Mouse (Mus musculus): ENCODE results near the gene Tinagl1. TPM values are rescaled to one million over a fixed set of nuclear protein-coding genes. Genes with fewer than 3 reads are reported as not detected.

Tinagl1 gene
- polyA plus RNA-seq, 1 experiment from 2014 or later: 123 TPM

DNA sequence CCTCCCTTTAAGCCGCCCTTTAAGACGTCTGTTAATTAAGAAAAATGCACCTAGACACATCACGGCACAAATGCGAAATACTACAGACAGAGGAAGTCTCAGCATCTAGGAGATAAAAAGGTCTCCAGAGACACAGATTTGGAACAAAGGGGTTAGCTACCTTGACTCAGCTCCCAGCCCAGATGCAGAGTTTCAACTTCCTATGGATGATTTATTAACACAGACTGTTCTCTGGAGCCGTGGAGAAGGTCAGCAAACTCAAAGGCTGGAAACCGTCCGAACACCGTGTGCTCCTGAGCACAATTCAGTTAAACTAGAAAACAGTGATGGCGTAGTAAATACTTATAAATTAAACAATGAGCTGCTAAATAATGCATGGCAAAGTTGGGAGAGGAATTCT is 17.3 kb upstream of the Tinagl1 start:
- TF ChIP-seq CTCF (IDR thresholded peaks at IDR 0.05; ENCODE audit: low read depth): no peak
- Histone ChIP-seq H3K4me3 (replicated peaks; ENCODE audit: low read depth, low read length) (no peak overlapping the region), H3K4me2 (ENCODE audit: low read length) (no peak overlapping the region), H3K27me3 (ENCODE audit: insufficient read depth, low read length) (no peaks in the 10 kb centered on the region), H3K9ac (ENCODE audit: low read depth, low read length) (no peak overlapping the region), H3K4me1 (replicated peaks; ENCODE audit: insufficient read depth, low read length) (no peaks in the 10 kb centered on the region), H3K36me3 (ENCODE audit: insufficient read depth, low read length) (no peaks in the 10 kb centered on the region), H3K27ac (no peak overlapping the region), H3K9me3 (replicated peaks; ENCODE audit: low read length) (no peaks in the 10 kb centered on the region)
- WGBS: 12% methylated on average over 9 of the region's 9 CpGs
- no peak for ATAC-seq (replicated peaks; ENCODE audit: low FRiP score, low read depth)
- peak; percentile 75 for DNase-seq (ENCODE audit: low spot score)

DNA sequence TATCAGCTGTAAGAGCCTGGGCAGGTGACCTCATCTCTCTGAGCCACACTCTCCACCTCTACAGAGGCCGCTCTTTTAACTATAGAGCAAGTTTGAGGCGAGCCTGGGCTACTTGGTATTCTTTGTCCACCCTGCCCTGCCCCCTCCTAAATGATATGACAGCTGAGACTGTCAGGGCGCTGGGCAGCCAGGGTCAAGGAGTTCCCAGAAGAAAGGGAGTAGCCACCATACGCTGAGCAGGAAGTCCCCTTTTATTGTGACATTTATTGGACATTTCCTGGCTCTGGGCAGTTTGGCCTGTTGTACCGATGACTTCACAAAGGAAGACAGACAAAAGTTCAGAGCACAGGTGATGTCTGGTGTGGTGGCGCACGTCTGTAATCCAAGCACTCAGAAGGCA is 14.7 kb upstream of the Tinagl1 start:
- WGBS: 54% methylated on average over 7 of the region's 7 CpGs
- Histone ChIP-seq H3K36me3 (ENCODE audit: insufficient read depth, low read length) (no peaks in the 10 kb centered on the region), H3K4me3 (replicated peaks; ENCODE audit: low read depth, low read length) (no peak overlapping the region)

DNA sequence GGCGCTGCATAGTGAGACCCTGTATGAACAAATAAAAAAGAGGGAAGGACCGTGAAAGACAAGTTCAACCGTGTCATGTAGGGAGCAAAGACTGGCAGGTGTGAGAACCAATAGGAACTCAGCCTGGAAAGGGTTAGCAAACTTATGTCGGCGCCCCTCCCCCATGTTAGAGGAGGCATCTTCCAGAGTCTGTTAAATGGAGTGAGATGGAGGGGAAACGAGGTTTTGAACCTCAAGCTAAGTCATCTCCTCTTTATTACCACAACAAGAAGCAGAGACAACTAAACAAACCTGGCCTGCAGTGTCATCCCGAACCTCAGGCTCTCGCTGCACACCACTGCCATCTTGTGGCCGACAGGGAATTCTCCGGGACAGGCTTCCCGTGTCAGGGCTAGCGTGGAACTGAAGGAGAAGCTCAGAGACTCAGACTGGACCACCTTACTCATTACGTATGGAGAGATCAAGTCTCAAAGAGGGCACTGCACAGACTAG is 13.9 kb upstream of the Tinagl1 start:
- Histone ChIP-seq H3K27ac (no peak overlapping the region), H3K4me3 (replicated peaks; ENCODE audit: low read depth, low read length) (no peak overlapping the region), H3K4me2 (ENCODE audit: low read length) (no peak overlapping the region), H3K27me3 (ENCODE audit: insufficient read depth, low read length) (no peaks in the 10 kb centered on the region), H3K9ac (ENCODE audit: low read depth, low read length) (no peak overlapping the region), H3K36me3 (ENCODE audit: insufficient read depth, low read length) (no peaks in the 10 kb centered on the region), H3K4me1 (replicated peaks; ENCODE audit: insufficient read depth, low read length) (no peaks in the 10 kb centered on the region), H3K9me3 (replicated peaks; ENCODE audit: low read length) (no peaks in the 10 kb centered on the region)
- peak; percentile 52 for ATAC-seq (replicated peaks; ENCODE audit: low FRiP score, low read depth)
- peak; percentile 99 for TF ChIP-seq CTCF (IDR thresholded peaks at IDR 0.05; ENCODE audit: low read depth)
- peak; percentile 95 for DNase-seq (ENCODE audit: low spot score)
- WGBS: 4% methylated on average over 13 of the region's 13 CpGs

More for the DNA sequence above, 14.7 kb upstream of the Tinagl1 start:
- no peak overlapping the region for H3K9ac ChIP-seq (ENCODE audit: low read depth, low read length)
- no peaks in the 10 kb centered on the region for H3K27me3 ChIP-seq (ENCODE audit: insufficient read depth, low read length)
- DNase-seq (ENCODE audit: low spot score) (no peak), ATAC-seq (replicated peaks; ENCODE audit: low FRiP score, low read depth) (no peak)
- TF ChIP-seq CTCF (IDR thresholded peaks at IDR 0.05; ENCODE audit: low read depth): no peak
- H3K9me3 ChIP-seq (replicated peaks; ENCODE audit: low read length): no peaks in the 10 kb centered on the region
- H3K4me2 ChIP-seq (ENCODE audit: low read length): no peak overlapping the region
- H3K27ac ChIP-seq: no peak overlapping the region
- H3K4me1 ChIP-seq (replicated peaks; ENCODE audit: insufficient read depth, low read length): no peaks in the 10 kb centered on the region

DNA sequence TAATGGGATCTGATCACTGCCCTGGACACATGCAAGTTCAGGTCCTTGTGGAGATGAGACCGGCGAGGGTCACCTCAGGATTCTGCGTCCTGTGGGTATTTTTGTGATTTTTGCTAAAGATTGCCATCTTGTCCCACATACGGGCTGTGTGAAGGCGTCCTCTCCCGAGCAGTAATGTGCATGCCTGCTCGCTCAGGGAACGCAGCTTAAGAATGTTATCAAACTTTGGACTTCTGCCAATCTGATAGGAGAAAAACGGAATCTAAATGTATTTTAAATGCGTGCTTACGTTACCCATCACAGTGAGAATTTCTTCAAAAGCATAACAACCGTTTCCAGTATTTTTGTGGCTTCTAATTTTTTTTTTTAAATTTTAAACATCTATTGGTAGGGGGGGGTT is 12.0 kb upstream of the Tinagl1 start:
- H3K4me3 ChIP-seq (replicated peaks; ENCODE audit: low read depth, low read length): no peak overlapping the region
- no peaks in the 10 kb centered on the region for H3K4me1 ChIP-seq (replicated peaks; ENCODE audit: insufficient read depth, low read length)
- H3K27me3 ChIP-seq (ENCODE audit: insufficient read depth, low read length): no peaks in the 10 kb centered on the region
- 52% methylated on average over 12 of the region's 12 CpGs for WGBS
- no peak overlapping the region for H3K27ac ChIP-seq
- no peak overlapping the region for H3K4me2 ChIP-seq (ENCODE audit: low read length)
- no peaks in the 10 kb centered on the region for H3K36me3 ChIP-seq (ENCODE audit: insufficient read depth, low read length)
- no peaks in the 10 kb centered on the region for H3K9me3 ChIP-seq (replicated peaks; ENCODE audit: low read length)
- ATAC-seq (replicated peaks; ENCODE audit: low FRiP score, low read depth) (no peak), DNase-seq (ENCODE audit: low spot score) (no peak)
- TF ChIP-seq CTCF (IDR thresholded peaks at IDR 0.05; ENCODE audit: low read depth): no peak
- no peak overlapping the region for H3K9ac ChIP-seq (ENCODE audit: low read depth, low read length)

DNA sequence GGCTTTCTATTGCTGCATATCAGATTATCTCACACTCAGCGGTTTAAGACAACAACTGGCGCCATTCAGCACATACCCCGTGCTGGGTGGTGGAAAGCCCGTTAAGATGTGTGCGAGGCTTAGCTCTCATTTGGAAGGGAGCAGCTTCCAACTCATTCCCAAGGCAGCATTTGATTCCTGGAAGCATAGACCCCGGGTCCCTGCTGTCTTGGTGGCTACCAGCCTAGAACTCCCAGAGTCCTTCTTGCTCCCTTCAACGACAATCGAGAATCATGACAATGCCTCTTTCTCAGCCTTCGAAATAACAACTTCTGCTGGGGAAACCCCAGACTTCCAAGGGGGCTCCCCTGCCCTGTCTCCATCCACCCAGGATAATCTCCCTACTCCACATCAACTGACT is 11.5 kb upstream of the Tinagl1 start:
- Histone ChIP-seq H3K9me3 (replicated peaks; ENCODE audit: low read length) (no peaks in the 10 kb centered on the region), H3K36me3 (ENCODE audit: insufficient read depth, low read length) (no peaks in the 10 kb centered on the region), H3K4me3 (replicated peaks; ENCODE audit: low read depth, low read length) (no peak overlapping the region), H3K4me2 (ENCODE audit: low read length) (no peak overlapping the region), H3K9ac (ENCODE audit: low read depth, low read length) (no peak overlapping the region), H3K27me3 (ENCODE audit: insufficient read depth, low read length) (no peaks in the 10 kb centered on the region), H3K4me1 (replicated peaks; ENCODE audit: insufficient read depth, low read length) (no peaks in the 10 kb centered on the region), H3K27ac (no peak overlapping the region)
- ATAC-seq (replicated peaks; ENCODE audit: low FRiP score, low read depth) (no peak), DNase-seq (ENCODE audit: low spot score) (no peak)
- 73% methylated on average over 9 of the region's 9 CpGs for WGBS
- no peak for TF ChIP-seq CTCF (IDR thresholded peaks at IDR 0.05; ENCODE audit: low read depth)

DNA sequence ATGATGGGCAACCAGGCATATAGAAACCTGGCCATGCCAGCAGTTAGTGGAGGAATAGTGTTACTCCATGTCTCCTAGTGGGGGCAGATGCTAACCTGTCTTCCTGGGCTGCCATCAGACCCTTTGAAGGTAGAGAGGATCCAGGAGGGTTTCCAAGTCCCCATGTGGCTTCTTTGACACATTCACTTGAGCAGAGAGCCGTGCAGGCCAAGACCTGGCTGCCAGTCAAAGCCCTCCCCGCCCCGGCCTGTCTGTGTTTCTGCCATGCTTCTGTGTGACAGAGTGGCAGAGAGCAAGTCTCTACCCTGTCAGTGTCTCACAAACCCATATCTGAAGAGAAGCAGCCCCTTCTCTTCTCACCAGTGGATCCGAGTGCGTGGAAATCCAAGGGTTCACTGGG is 9.0 kb upstream of the Tinagl1 start:
- DNase-seq (ENCODE audit: low spot score) (no peak), ATAC-seq (replicated peaks; ENCODE audit: low FRiP score, low read depth) (no peak)
- no peak overlapping the region for H3K4me2 ChIP-seq (ENCODE audit: low read length)
- H3K36me3 ChIP-seq (ENCODE audit: insufficient read depth, low read length): no peaks in the 10 kb centered on the region
- H3K9me3 ChIP-seq (replicated peaks; ENCODE audit: low read length): no peaks in the 10 kb centered on the region
- H3K4me1 ChIP-seq (replicated peaks; ENCODE audit: insufficient read depth, low read length): no peaks in the 10 kb centered on the region
- H3K9ac ChIP-seq (ENCODE audit: low read depth, low read length): no peak overlapping the region
- 93% methylated on average over 5 of the region's 5 CpGs for WGBS
- no peak overlapping the region for H3K4me3 ChIP-seq (replicated peaks; ENCODE audit: low read depth, low read length)
- H3K27me3 ChIP-seq (ENCODE audit: insufficient read depth, low read length): no peaks in the 10 kb centered on the region
- no peak for TF ChIP-seq CTCF (IDR thresholded peaks at IDR 0.05; ENCODE audit: low read depth)
- H3K27ac ChIP-seq: no peak overlapping the region

DNA sequence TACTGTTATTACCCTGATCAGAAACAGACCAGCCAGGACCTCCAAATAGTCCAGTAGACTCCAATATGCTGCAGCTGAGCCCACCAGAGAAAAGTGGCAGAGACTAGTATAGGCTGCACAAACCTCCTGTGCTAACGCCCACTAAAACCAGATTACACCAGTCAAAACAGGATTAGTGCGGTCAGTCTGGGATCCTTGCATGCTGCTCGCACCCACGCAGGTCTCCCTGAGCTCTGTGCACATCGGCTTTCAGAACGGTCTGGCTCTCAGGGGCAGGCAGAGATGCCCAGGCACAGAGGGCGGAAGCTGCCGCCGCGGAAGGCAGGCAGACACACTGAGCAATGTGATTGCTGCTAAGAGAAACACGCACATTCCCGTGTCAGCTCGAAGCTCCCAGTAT is 8.1 kb upstream of the Tinagl1 start:
- Histone ChIP-seq H3K9me3 (replicated peaks; ENCODE audit: low read length) (no peaks in the 10 kb centered on the region), H3K4me2 (ENCODE audit: low read length) (no peak overlapping the region), H3K27me3 (ENCODE audit: insufficient read depth, low read length) (no peaks in the 10 kb centered on the region), H3K27ac (no peak overlapping the region), H3K4me1 (replicated peaks; ENCODE audit: insufficient read depth, low read length) (no peaks in the 10 kb centered on the region), H3K36me3 (ENCODE audit: insufficient read depth, low read length) (no peaks in the 10 kb centered on the region), H3K4me3 (replicated peaks; ENCODE audit: low read depth, low read length) (no peak overlapping the region), H3K9ac (ENCODE audit: low read depth, low read length) (no peak overlapping the region)
- WGBS: 74% methylated on average over 13 of the region's 13 CpGs
- ATAC-seq (replicated peaks; ENCODE audit: low FRiP score, low read depth): no peak
- no peak for DNase-seq (ENCODE audit: low spot score)
- TF ChIP-seq CTCF (IDR thresholded peaks at IDR 0.05; ENCODE audit: low read depth): no peak
